Mouse (Mus musculus) regulatory T cell (primary cell): ENCODE data around the gene Sf3b2.
"Not testable (repeated sequence)": the region's sequence is repeated elsewhere in the genome, so short reads cannot be mapped to it uniquely, and the experiment has no call there.

Source experiments
- in situ Hi-C: fragments of 300-600 bp; cut with MboI, MseI; formaldehyde crosslinking; loops from one replicate; pipeline ENCODE4 v1.15.1; 2025; ENCODE audit warnings: high pct_unique_total_duplicates

The Sf3b2 gene

GRCm38 (mm10) chr19:5272801-5273733 lies 22.2 kb downstream of the Sf3b2 start, which contains the start of gene Pacs1:
Gene Pacs1, minus strand, starts transcription at chr19:5273119.
- in situ Hi-C loops, result no loop called here

GRCm38 (mm10) chr19:5272326-5272795 lies 22.9 kb downstream of the Sf3b2 start:
- in situ Hi-C loops, result no loop called here

GRCm38 (mm10) chr19:5271430-5271829 lies 23.8 kb downstream of the Sf3b2 start:
- in situ Hi-C loops, result no loop called here

- in situ Hi-C loops, result no loop called here
These were observed 25.9 kb downstream of the Sf3b2 start for GRCm38 (mm10) chr19:5269392-5269791.

- in situ Hi-C loops, result no loop called here
These were observed 26.4 kb downstream of the Sf3b2 start for GRCm38 (mm10) chr19:5268875-5269274.

- in situ Hi-C loops, result no loop called here
These were observed 27.2 kb downstream of the Sf3b2 start for GRCm38 (mm10) chr19:5268017-5268416.

GRCm38 (mm10) chr19:5267015-5267414 lies 28.2 kb downstream of the Sf3b2 start:
- in situ Hi-C loops, result no loop called here

- in situ Hi-C loops, result loop anchor here (5.0 kb wide), 1 partner anchor 95 kb away; no protein-coding TSS in a partner anchor
These were observed 38.1 kb downstream of the Sf3b2 start for GRCm38 (mm10) chr19:5257140-5257539.

GRCm38 (mm10) chr19:5236981-5237380 lies 58.3 kb downstream of the Sf3b2 start:
- in situ Hi-C loops, result not testable (repeated sequence)

GRCm38 (mm10) chr19:5232696-5233095 lies 62.6 kb downstream of the Sf3b2 start:
- in situ Hi-C loops, result no loop called here

- in situ Hi-C loops, result no loop called here
These were observed 65.1 kb downstream of the Sf3b2 start for GRCm38 (mm10) chr19:5230110-5230509.

- in situ Hi-C loops, result no loop called here
These were observed 70.6 kb downstream of the Sf3b2 start for GRCm38 (mm10) chr19:5224624-5225023.

GRCm38 (mm10) chr19:5224077-5224476 lies 71.2 kb downstream of the Sf3b2 start:
- in situ Hi-C loops, result no loop called here
